Mouse (Mus musculus) lung, postnatal 0 days (tissue): ENCODE results near the gene Atox1. TPM values are rescaled to one million over a fixed set of nuclear protein-coding genes. Genes with fewer than 3 reads are reported as not detected.
A peak's percentile ranks its signal among the peaks of the same experiment; 100 is the strongest.

Experiments used
- ATAC-seq: fragments of 200-750 bp; cut with Nextera tagmentation; 2 replicates; pipeline ENCODE4 v1.8.0; 2017; ENCODE audit warnings: moderate library complexity
- DNase-seq: peaks from one replicate; pipeline ENCODE4 v3.0.0-alpha.2; 2016; ENCODE audit warnings: low spot score
- H3K27ac ChIP-seq: fragments of 300-500 bp; sonication (generic); 2 replicates; pipeline ENCODE4 v1.5.1; 2014; ENCODE audit warnings: antibody characterized with exemption, mild to moderate bottlenecking, low read length, mixed read lengths
- H3K27me3 ChIP-seq: fragments of 300-500 bp; sonication (generic); replicated peaks from 2 replicates; pipeline ENCODE4 v1.6.1; 2014; ENCODE audit warnings: low read length, mixed read lengths; ENCODE audit not compliant: insufficient read depth
- H3K36me3 ChIP-seq: fragments of 300-500 bp; sonication (generic); 2 replicates; pipeline ENCODE4 v1.6.1; 2014; ENCODE audit warnings: low read length, mixed read lengths; ENCODE audit not compliant: insufficient read depth
- H3K4me1 ChIP-seq: fragments of 300-500 bp; sonication (generic); 2 replicates; pipeline ENCODE4 v1.6.1; 2014; ENCODE audit warnings: antibody characterized with exemption, low read depth, low read length, mixed read lengths; ENCODE audit not compliant: insufficient read depth
- H3K4me2 ChIP-seq: fragments of 300-500 bp; sonication (generic); replicated peaks from 2 replicates; pipeline ENCODE4 v1.6.1; 2014; ENCODE audit warnings: low read depth, mild to moderate bottlenecking, low read length, moderate library complexity, mixed read lengths
- H3K4me3 ChIP-seq: fragments of 300-500 bp; sonication (generic); 2 replicates; pipeline ENCODE4 v1.5.1; 2014; ENCODE audit warnings: low read depth, low read length
- H3K9ac ChIP-seq: fragments of 300-500 bp; sonication (generic); replicated peaks from 2 replicates; pipeline ENCODE4 v1.6.1; 2014; ENCODE audit warnings: low read depth, mild to moderate bottlenecking
- H3K9me3 ChIP-seq: fragments of 300-500 bp; sonication (generic); 2 replicates; pipeline ENCODE4 v1.6.1; 2016; ENCODE audit warnings: low read length, mixed read lengths
- CTCF ChIP-seq: IDR thresholded peaks from 2 replicates; pipeline ENCODE4 v1.5.1; 2016; ENCODE audit warnings: antibody characterized with exemption, mild to moderate bottlenecking
- EP300 ChIP-seq: IDR thresholded peaks from 2 replicates; pipeline ENCODE4 v1.6.1; 2016; ENCODE audit warnings: antibody characterized with exemption, mild to moderate bottlenecking, control low read depth
- WGBS: fragments of 180-500 bp; shearing (Covaris S2); extraction: QIAGEN DNeasy Blood & Tissue Kit; methylation state at CpG from one replicate; pipeline ENCODE4 v1.1.7; 2014; 5-methylcytosine and 5-hydroxymethylcytosine counted together
- microRNA-seq: library from miRNA; unstranded; fragments of <30 nt; microRNA quantifications from one replicate; pipeline ENCODE4, GENCODE M21; 2016
- polyA plus RNA-seq: library from polyadenylated mRNA; unstranded; fragments of >200 nt; fragmentation: Nextera tagmentation; extraction: Ambion mirVana; gene quantifications from 2 replicates; pipeline ENCODE4 v1.2.1, GENCODE M21; 2015

Atox1 gene
- polyA plus RNA-seq, 1 experiment from 2014 or later, result 498 TPM

- peak; percentile 91 for DNase-seq
- WGBS, result 31% methylated on average over 8 of the region's 8 CpGs
- H3K36me3 ChIP-seq, result peaks cover 55% of the 10 kb centered on the region
Observed at GRCm38 (mm10) chr11:55405601-55406469, 55.2 kb downstream of the Atox1 start.

GRCm38 (mm10) chr11:55404659-55405457, 56.2 kb downstream of the Atox1 start:
- Histone ChIP-seq H3K9me3 (no peaks in the 10 kb centered on the region), H3K27ac (peak overlapping the region; percentile 89), H3K9ac (no peak overlapping the region), H3K4me1 (peaks cover 8% of the 10 kb centered on the region; the same call in 1 of the 2 replicates), H3K4me3 (no peak overlapping the region), H3K4me2 (no peak overlapping the region), H3K36me3 (peaks cover 56% of the 10 kb centered on the region), H3K27me3 (no peaks in the 10 kb centered on the region)
- TF ChIP-seq EP300 (peak; percentile 97), CTCF (peak; percentile 27; the same call in 1 of the 2 replicates)
- ATAC-seq (peak; percentile 74), DNase-seq (peak; percentile 89)
- WGBS, result 68% methylated on average over 9 of the region's 9 CpGs

More at GRCm38 (mm10) chr11:55405601-55406469, 55.2 kb downstream of the Atox1 start:
- peak; percentile 76 for TF ChIP-seq EP300
- TF ChIP-seq CTCF, result no peak
- no peaks in the 10 kb centered on the region for H3K27me3 ChIP-seq
- ATAC-seq, result peak; percentile 75
- H3K4me1 ChIP-seq, result peaks cover 8% of the 10 kb centered on the region; the same call in 1 of the 2 replicates
- H3K27ac ChIP-seq, result peak overlapping the region; percentile 89
- no peaks in the 10 kb centered on the region for H3K9me3 ChIP-seq
- no peak overlapping the region for H3K4me2 ChIP-seq
- no peak overlapping the region for H3K4me3 ChIP-seq
- H3K9ac ChIP-seq, result no peak overlapping the region

GRCm38 (mm10) chr11:55400863-55401262, 60.2 kb downstream of the Atox1 start:
- no peak overlapping the region for H3K9ac ChIP-seq
- H3K27ac ChIP-seq, result no peak overlapping the region
- peaks cover 57% of the 10 kb centered on the region for H3K36me3 ChIP-seq
- no peaks in the 10 kb centered on the region for H3K27me3 ChIP-seq
- WGBS, result 59% methylated on average over 2 of the region's 2 CpGs
- peaks cover 5% of the 10 kb centered on the region; the same call in 1 of the 2 replicates for H3K4me1 ChIP-seq
- ATAC-seq (peak; percentile 68), DNase-seq (peak; percentile 86)
- H3K4me3 ChIP-seq, result no peak overlapping the region
- TF ChIP-seq EP300, result peak; percentile 39; the same call in 1 of the 2 replicates
- TF ChIP-seq CTCF, result no peak
- no peaks in the 10 kb centered on the region for H3K9me3 ChIP-seq
- no peak overlapping the region for H3K4me2 ChIP-seq

- Histone ChIP-seq H3K27ac (peak overlapping the region; percentile 43; the same call in 1 of the 2 replicates), H3K36me3 (peaks cover 59% of the 10 kb centered on the region), H3K27me3 (no peaks in the 10 kb centered on the region), H3K4me2 (no peak overlapping the region), H3K9me3 (no peaks in the 10 kb centered on the region), H3K4me3 (no peak overlapping the region), H3K4me1 (no peaks in the 10 kb centered on the region), H3K9ac (no peak overlapping the region)
- TF ChIP-seq EP300, result no peak
- TF ChIP-seq CTCF, result no peak
- 96% methylated on average over 8 of the region's 8 CpGs for WGBS
- no peak for DNase-seq
- no peak for ATAC-seq
Observed at GRCm38 (mm10) chr11:55398371-55398770, 62.7 kb downstream of the Atox1 start.

GRCm38 (mm10) chr11:55397441-55397840, 63.6 kb downstream of the Atox1 start:
- peak; percentile 32 for ATAC-seq
- WGBS, result 77% methylated on average over 9 of the region's 9 CpGs
- no peak overlapping the region for H3K9ac ChIP-seq
- no peaks in the 10 kb centered on the region for H3K27me3 ChIP-seq
- TF ChIP-seq EP300, result no peak
- TF ChIP-seq CTCF, result no peak
- H3K36me3 ChIP-seq, result peaks cover 51% of the 10 kb centered on the region
- H3K9me3 ChIP-seq, result no peaks in the 10 kb centered on the region
- H3K4me3 ChIP-seq, result no peak overlapping the region
- no peak overlapping the region for H3K4me2 ChIP-seq
- no peak for DNase-seq
- peak overlapping the region; percentile 43; the same call in 1 of the 2 replicates for H3K27ac ChIP-seq
- H3K4me1 ChIP-seq, result no peaks in the 10 kb centered on the region

- Histone ChIP-seq H3K27me3 (no peaks in the 10 kb centered on the region), H3K4me3 (no peak overlapping the region), H3K27ac (peak overlapping the region; percentile 43; the same call in 1 of the 2 replicates), H3K4me2 (no peak overlapping the region), H3K36me3 (peaks cover 48% of the 10 kb centered on the region), H3K9me3 (no peaks in the 10 kb centered on the region), H3K9ac (no peak overlapping the region), H3K4me1 (no peaks in the 10 kb centered on the region)
- TF ChIP-seq CTCF (peak; percentile 27; the same call in 1 of the 2 replicates), EP300 (no peak)
- 86% methylated on average over 2 of the region's 2 CpGs for WGBS
- peak; percentile 32 for ATAC-seq
- DNase-seq, result no peak
Observed at GRCm38 (mm10) chr11:55397036-55397435, 64.0 kb downstream of the Atox1 start.

Small RNA genes within 50 kb of the gene (microRNA-seq; reads per million reads assigned to microRNA genes)
- not detected for gene Mir7652

Other genes starting within 250 kb of the Atox1 start
- 0.23 TPM in 2 replicates for gene Fat2, start 124.7 kb downstream of the Atox1 start, polyA plus RNA-seq
- 3,302 and 3,486 TPM in 2 replicates for gene Sparc, start 38.1 kb downstream of the Atox1 start, polyA plus RNA-seq
- gene G3bp1, start 8.4 kb upstream of the Atox1 start, polyA plus RNA-seq, result 47.7 and 52.5 TPM in 2 replicates
- gene Glra1, start 147.0 kb upstream of the Atox1 start, polyA plus RNA-seq, result not detected in 2 replicates